Comparison of ENCODE assay signal across 28 mouse cellular contexts in genomic region chr3:94595871-94596287, GRCm38 (mm10). TPM values are rescaled to one million over a fixed set of nuclear protein-coding genes. Genes with fewer than 3 reads are reported as not detected.
DNase-seq lines count a peak whose midpoint lies in the region; ATAC-seq and TF ChIP-seq lines count a peak whose summit lies in the region.
"Had no signal": no experiment of that assay in that cellular context is flagged by ENCODE, and none has a peak within 500 bp of the region (broad histone marks: within the 10 kb centered on the region; RNA-seq: fewer than 3 reads in every experiment).

No protein-coding gene starts in this region.

- H3K27me3 ChIP-seq in CH12.LX (replicated peaks) = no peaks in the 10 kb centered on the region
- H3K27me3 ChIP-seq: embryonic facial prominence, embryonic 15.5 days; heart, embryonic 15.5 days; hindbrain, embryonic 13.5 days had no signal

- peaks cover 0 to 6% of the 10 kb centered on the region in 2 experiments; a peak in 2 of 4 replicates for H3K4me1 ChIP-seq in CH12.LX (ENCODE audit: control insufficient read depth in 1 of 2, insufficient read depth in 2 of 2)
- H3K4me1 ChIP-seq: embryonic facial prominence, embryonic 15.5 days; forebrain, embryonic 10.5 days; heart, embryonic 15.5 days; hindbrain, embryonic 13.5 days had no signal

- TF ChIP-seq EP300 in CH12.LX (IDR thresholded peaks at IDR 0.05; ENCODE audit: low read length) = no peak

- TF ChIP-seq CTCF in CH12.LX (conservative IDR thresholded peaks at IDR 0.05 in 1 of 2, IDR thresholded peaks at IDR 0.05 in 1 of 2; ENCODE audit: low read depth in 2 of 2, low read length in 2 of 2) = no peak

- no peak for TF ChIP-seq POLR2A in CH12.LX (IDR thresholded peaks at IDR 0.05; ENCODE audit: low read depth, low read length)

- no peak for TF ChIP-seq RAD21 in CH12.LX (IDR thresholded peaks at IDR 0.05; ENCODE audit: low read depth, low read length)

- ATAC-seq in common myeloid progenitor, adult 5-6 weeks (replicated peaks; ENCODE audit: low read depth, poor library complexity, severe bottlenecking) = 0 out of 2 replicates have a peak, but pooled peaks have one; percentile 45
- ATAC-seq: forebrain, embryonic 14.5 days; hindbrain, postnatal 0 days had no signal

- H3K9ac ChIP-seq in CH12.LX (ENCODE audit: insufficient read depth, low read depth) = no peak overlapping the region
- H3K9ac ChIP-seq: embryonic facial prominence, embryonic 15.5 days; heart, embryonic 15.5 days; hindbrain, embryonic 13.5 days had no signal

- no peaks in the 10 kb centered on the region for H3K9me3 ChIP-seq in CH12.LX (replicated peaks; ENCODE audit: low read length)
- H3K9me3 ChIP-seq: heart, embryonic 15.5 days had no signal

- H3K36me3 ChIP-seq in CH12.LX (replicated peaks in 1 of 2; ENCODE audit: control insufficient read depth in 1 of 2, insufficient read depth in 1 of 2, low read length in 1 of 2) = no peaks in the 10 kb centered on the region
- H3K36me3 ChIP-seq: embryonic facial prominence, embryonic 15.5 days; forebrain, embryonic 10.5 days; heart, embryonic 15.5 days; hindbrain, embryonic 13.5 days had no signal

- dilution Hi-C loops in CH12.LX (cut with MboI; ENCODE audit: extremely low pct_ligation_motif_present, extremely low pct_unique_long_range_greater_than_20kb, low sequenced_read_pairs) = no loop called here

- no peak overlapping the region for H3K4me2 ChIP-seq in CH12.LX (ENCODE audit: insufficient read depth, low read depth, poor library complexity, severe bottlenecking)
- H3K4me2 ChIP-seq: embryonic facial prominence, embryonic 15.5 days; heart, embryonic 11.5 days; heart, embryonic 15.5 days; hindbrain, embryonic 13.5 days had no signal

- no peak overlapping the region for H3K4me3 ChIP-seq in CH12.LX (replicated peaks in 1 of 3; ENCODE audit: low read depth in 2 of 3, low read length in 2 of 3, poor library complexity in 1 of 3)
- H3K4me3 ChIP-seq: embryonic facial prominence, embryonic 15.5 days; erythroblast, embryonic 14.5 days; forebrain, embryonic 10.5 days; heart, embryonic 15.5 days; hindbrain, embryonic 13.5 days had no signal

- DNase-seq in A20 (ENCODE audit: low read depth, low spot score) (peak; percentile 55), CH12.LX (ENCODE audit: extremely low read depth) (peak; percentile 56)
- no peak for DNase-seq in right cerebral cortex, adult 18-20 months
- no peak for DNase-seq in urinary bladder, adult 2 months (ENCODE audit: low spot score)
- DNase-seq in kidney, postnatal 25 days = no peak
- DNase-seq: adrenal gland, postnatal 14 days; cerebellum, adult 18-20 months; cerebellum, adult 9-11 months; cerebellum, postnatal 36 days; embryo, embryonic 11 days; gastrocnemius, postnatal 36 days; heart, adult 18-20 months; heart, postnatal 14 days had no signal

- in situ Hi-C loops in CH12.LX (cut with MboI; ENCODE audit: low pct_ligation_motif_present, low pct_unique_long_range_greater_than_20kb, low sequenced_read_pairs) = no loop called here

- H3K27ac ChIP-seq in CH12.LX (ENCODE audit: insufficient read depth, low read depth) = no peak overlapping the region
- H3K27ac ChIP-seq: embryonic facial prominence, embryonic 15.5 days; forebrain, embryonic 10.5 days; heart, embryonic 15.5 days; hindbrain, embryonic 13.5 days; hindbrain, postnatal 0 days had no signal

- H3K79me2 ChIP-seq in CH12.LX (replicated peaks; ENCODE audit: control insufficient read depth, extremely low read depth, insufficient read depth, poor library complexity, severe bottlenecking) = no peaks in the 10 kb centered on the region

TF ChIP-seq in CH12.LX, 34 proteins besides CTCF, POLR2A, EP300 and RAD21:
- TF ChIP-seq MYC (IDR thresholded peaks at IDR 0.05; ENCODE audit: low read depth, low read length) = no peak
- TF ChIP-seq CHD2 (IDR thresholded peaks at IDR 0.05; ENCODE audit: low read length) = peak; percentile 52; the same call in 1 of the 2 replicates
- TF ChIP-seq HCFC1 (IDR thresholded peaks at IDR 0.05; ENCODE audit: low read depth, low read length) = no peak
- TF ChIP-seq IRF4 (IDR thresholded peaks at IDR 0.05; ENCODE audit: low read depth, low read length) = no peak
- no peak for TF ChIP-seq TCF12 (IDR thresholded peaks at IDR 0.05; ENCODE audit: low read depth, low read length)
- TF ChIP-seq RCOR1 (conservative IDR thresholded peaks at IDR 0.05; ENCODE audit: low read depth, low read length) = no peak

RNA-seq across cellular contexts. Expression of gene Snx27, which starts 13.4 kb away (rescaled TPM):
- total RNA-seq in CH12.LX (2012; rRNA removed) = 23.1 and 24.9 TPM in 2 replicates
- 31.3 and 34.9 TPM in 2 replicates for total RNA-seq in CH12.LX (2014; rRNA removed)
- 30.2 and 35.3 TPM in 2 replicates for polyA plus RNA-seq in CH12.LX (2012; ENCODE audit: insufficient read length, low read depth)
- total RNA-seq in common myeloid progenitor, adult 5-6 weeks (2017) = 24.8 and 26.5 TPM in 2 replicates
- 20.6 and 22.3 TPM in 2 replicates for polyA plus RNA-seq in urinary bladder, adult 2 months (2012; rRNA removed)

RNA-seq across cellular contexts. Expression of gene Gm10972, which starts 47.0 kb away (rescaled TPM):
- total RNA-seq in CH12.LX (2012; rRNA removed) (not detected in 2 replicates), CH12.LX (2014; rRNA removed) (not detected in 2 replicates)
- polyA plus RNA-seq in CH12.LX (2012; ENCODE audit: insufficient read length, low read depth) = not detected in 2 replicates
- not detected in 2 replicates for total RNA-seq in common myeloid progenitor, adult 5-6 weeks (2017)
- not detected in 2 replicates for polyA plus RNA-seq in urinary bladder, adult 2 months (2012; rRNA removed)
- total RNA-seq: adrenal gland, postnatal 14 days; ES-E14; gastrocnemius, adult 8-10 months; gastrocnemius, postnatal 36 days; heart, adult 18-20 months; heart, postnatal 14 days; hematopoietic stem cell, adult 5-6 weeks; hindbrain, postnatal 0 days had no signal
- polyA plus RNA-seq: C2C12; embryonic facial prominence, embryonic 11.5 days; embryonic facial prominence, embryonic 15.5 days; erythroblast, embryonic 14.5 days; forebrain, embryonic 10.5 days; forebrain, embryonic 14.5 days; heart, embryonic 11.5 days; heart, embryonic 15.5 days; hindbrain, embryonic 13.5 days; hindbrain, postnatal 0 days; intestine, embryonic 14.5 days had no signal

Comparison
In these comparisons a context has a peak if more than half of its experiments do, and no peak if none do; other contexts are left out.
1. DNase-seq: peak in A20 (single experiment) and CH12.LX (single experiment); none in right cerebral cortex, adult 18-20 months (single experiment), urinary bladder, adult 2 months (single experiment) and kidney, postnatal 25 days (0 of 2).